Mouse (Mus musculus): Measurements from ENCODE around the gene Ghr.
A peak's percentile ranks its signal among the peaks of the same experiment; 100 is the strongest.

Gene Ghr

GRCm38 (mm10) chr15:3582807-3583636 lies at the start of gene Ghr:
Gene Ghr (minus strand): TSS chr15:3583492.
- peak; percentile 86 for DNase-seq

- DNase-seq = no peak
These were observed 39.5 kb upstream of the Ghr start for GRCm38 (mm10) chr15:3622746-3623145.

- no peak for DNase-seq
These were observed 37.1 kb upstream of the Ghr start for GRCm38 (mm10) chr15:3620368-3620767.

GRCm38 (mm10) chr15:3618311-3618710 lies 35.0 kb upstream of the Ghr start:
- DNase-seq = no peak

GRCm38 (mm10) chr15:3611961-3612360 lies 28.7 kb upstream of the Ghr start:
- no peak for DNase-seq

- no peak for DNase-seq
These were observed 24.7 kb upstream of the Ghr start for GRCm38 (mm10) chr15:3607951-3608350.

- no peak for DNase-seq
These were observed 18.8 kb upstream of the Ghr start for GRCm38 (mm10) chr15:3602098-3602486.

GRCm38 (mm10) chr15:3601422-3602097 lies 18.3 kb upstream of the Ghr start:
- DNase-seq = no peak

GRCm38 (mm10) chr15:3587879-3588278 lies 4.6 kb upstream of the Ghr start:
- no peak for DNase-seq

- DNase-seq = no peak
These were observed 1.1 kb upstream of the Ghr start for GRCm38 (mm10) chr15:3584361-3584760.

GRCm38 (mm10) chr15:3581861-3582806 lies 1.2 kb downstream of the Ghr start:
- DNase-seq = peak; percentile 56

GRCm38 (mm10) chr15:3581337-3581736 lies 2.0 kb downstream of the Ghr start:
- no peak for DNase-seq

GRCm38 (mm10) chr15:3580216-3580615 lies 3.1 kb downstream of the Ghr start:
- no peak for DNase-seq

GRCm38 (mm10) chr15:3578286-3578980 lies 4.9 kb downstream of the Ghr start:
- DNase-seq = no peak

- DNase-seq = no peak
These were observed 14.0 kb downstream of the Ghr start for GRCm38 (mm10) chr15:3569178-3569903.

GRCm38 (mm10) chr15:3564570-3564969 lies 18.7 kb downstream of the Ghr start:
- no peak for DNase-seq

GRCm38 (mm10) chr15:3563929-3564516 lies 19.3 kb downstream of the Ghr start:
- DNase-seq = no peak

GRCm38 (mm10) chr15:3563473-3563872 lies 19.8 kb downstream of the Ghr start:
- no peak for DNase-seq

GRCm38 (mm10) chr15:3558524-3558923 lies 24.8 kb downstream of the Ghr start:
- no peak for DNase-seq

- no peak for DNase-seq
These were observed 39.0 kb downstream of the Ghr start for GRCm38 (mm10) chr15:3544289-3544688.

- DNase-seq = no peak
These were observed 46.9 kb downstream of the Ghr start for GRCm38 (mm10) chr15:3536309-3536900.
